9 mouse cellular contexts compared by ENCODE assay signal in the genomic region with DNA sequence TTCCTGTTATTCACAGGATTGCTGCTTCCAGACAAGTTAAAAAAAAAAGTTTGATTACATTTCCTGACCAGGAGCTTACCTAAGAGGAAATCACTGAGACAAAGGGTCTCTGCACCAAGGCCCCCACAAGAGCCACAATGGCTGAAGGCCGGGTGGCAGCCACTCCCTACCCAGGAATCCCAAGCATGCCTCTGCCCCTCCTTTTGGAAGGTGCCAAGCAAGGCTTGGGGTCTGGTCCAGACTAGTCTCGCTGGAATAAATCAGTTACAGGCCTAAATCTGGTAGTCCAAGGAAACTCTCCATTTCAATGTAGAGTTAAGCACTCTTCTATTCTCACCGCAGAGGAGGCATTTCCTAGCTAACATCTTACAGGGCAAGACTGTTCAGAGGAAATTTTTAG.
DNase-seq lines count a peak whose midpoint lies in the region; ATAC-seq and TF ChIP-seq lines count a peak whose summit lies in the region.
"Had no signal": no experiment of that assay in that cellular context is flagged by ENCODE, and none has a peak within 500 bp of the region (broad histone marks: within the 10 kb centered on the region; RNA-seq: fewer than 3 reads in every experiment).

No protein-coding gene starts in this region.

- peak overlapping the region; percentile 89; the same call in 1 of the 2 replicates for H3K9ac ChIP-seq in heart, embryonic 15.5 days
- no peak overlapping the region for H3K9ac ChIP-seq in midbrain, embryonic 16.5 days (ENCODE audit: low read depth, low read length)

- no peak overlapping the region; the same call in 1 of the 2 replicates for H3K4me3 ChIP-seq in layer of hippocampus, adult 2 months
- peak overlapping the region; percentile 87 for H3K4me3 ChIP-seq in heart, embryonic 15.5 days
- H3K4me3 ChIP-seq in midbrain, embryonic 16.5 days (ENCODE audit: low read depth, low read length), result no peak overlapping the region

- H3K36me3 ChIP-seq in heart, embryonic 15.5 days, result no peaks in the 10 kb centered on the region
- H3K36me3 ChIP-seq in midbrain, embryonic 16.5 days (ENCODE audit: control insufficient read depth, insufficient read depth, low read length), result no peaks in the 10 kb centered on the region

- H3K9me3 ChIP-seq in heart, embryonic 15.5 days (replicated peaks), result no peaks in the 10 kb centered on the region
- H3K9me3 ChIP-seq in midbrain, embryonic 16.5 days (replicated peaks; ENCODE audit: control insufficient read depth, low read length, poor library complexity, severe bottlenecking), result no peaks in the 10 kb centered on the region

- no peak for ATAC-seq in heart, embryonic 15.5 days (replicated peaks; ENCODE audit: insufficient number of reproducible peaks, insufficient read depth, low FRiP score, low read depth)
- no peak for ATAC-seq in midbrain, embryonic 16.5 days
- ATAC-seq in granulocyte monocyte progenitor cell, adult 5-6 weeks (replicated peaks; ENCODE audit: poor library complexity, severe bottlenecking), result no peak
- ATAC-seq in CD4-positive, CD25-positive, alpha-beta regulatory T cell, adult 4 months, result no peak

- WGBS in heart, embryonic 15.5 days, result 20% methylated on average over 3 of the region's 3 CpGs
- 35% methylated on average over 3 of the region's 3 CpGs for WGBS in midbrain, embryonic 16.5 days

- no peak for DNase-seq in layer of hippocampus, adult 2 months (ENCODE audit: low spot score in 2 of 2)
- no peak for DNase-seq in layer of hippocampus, adult 9-10 months (ENCODE audit: low spot score)
- peak; percentile 45 to 80 for DNase-seq in kidney, postnatal 25 days
- DNase-seq in spleen, adult 12 weeks (ENCODE audit: low spot score), result no peak

- H3K27ac ChIP-seq in layer of hippocampus, adult 2 months, result peak overlapping the region; percentile 94
- H3K27ac ChIP-seq in heart, embryonic 15.5 days, result peak overlapping the region; percentile 98
- no peak overlapping the region for H3K27ac ChIP-seq in midbrain, embryonic 16.5 days (ENCODE audit: low read length)
- H3K27ac ChIP-seq: macrophage had no signal

- H3K27me3 ChIP-seq in heart, embryonic 15.5 days, result no peaks in the 10 kb centered on the region
- no peaks in the 10 kb centered on the region for H3K27me3 ChIP-seq in midbrain, embryonic 16.5 days (ENCODE audit: control insufficient read depth, insufficient read depth, low read depth, low read length)

- peaks cover 34% of the 10 kb centered on the region for H3K4me1 ChIP-seq in heart, embryonic 15.5 days (replicated peaks)
- peaks cover 13% of the 10 kb centered on the region for H3K4me1 ChIP-seq in midbrain, embryonic 16.5 days (ENCODE audit: control insufficient read depth, insufficient read depth, low read length)

- H3K4me2 ChIP-seq in heart, embryonic 15.5 days, result peak overlapping the region; percentile 87
- H3K4me2 ChIP-seq in midbrain, embryonic 16.5 days (ENCODE audit: low read length), result peak overlapping the region; percentile 99; the same call in 1 of the 2 replicates

- no peak for TF ChIP-seq CTCF in layer of hippocampus, adult 2 months (conservative IDR thresholded peaks at IDR 0.05)

Comparison
In these comparisons a context has a peak if more than half of its experiments do, and no peak if none do; other contexts are left out.
1. DNase-seq: peak in kidney, postnatal 25 days (2 of 2); none in layer of hippocampus, adult 2 months (0 of 2), layer of hippocampus, adult 9-10 months (single experiment) and spleen, adult 12 weeks (single experiment).